Mouse (Mus musculus) cortical plate, adult 2 months (tissue): ENCODE data around the gene Cyp1a2.

Experiments
- CTCF ChIP-seq: fragments of 200-500 bp; IDR thresholded peaks from 2 replicates; pipeline ENCODE4 v1.5.1; 2011; ENCODE audit warnings: mild to moderate bottlenecking, control low read depth, low read length; ENCODE audit not compliant: insufficient read depth; ENCODE audit errors: extremely low read depth
- POLR2A ChIP-seq: fragments of 200-500 bp; IDR thresholded peaks from 2 replicates; pipeline ENCODE4 v1.6.1; 2011; ENCODE audit warnings: mild to moderate bottlenecking, low read length, control low read depth; ENCODE audit not compliant: insufficient read depth; ENCODE audit errors: extremely low read depth

DNA sequence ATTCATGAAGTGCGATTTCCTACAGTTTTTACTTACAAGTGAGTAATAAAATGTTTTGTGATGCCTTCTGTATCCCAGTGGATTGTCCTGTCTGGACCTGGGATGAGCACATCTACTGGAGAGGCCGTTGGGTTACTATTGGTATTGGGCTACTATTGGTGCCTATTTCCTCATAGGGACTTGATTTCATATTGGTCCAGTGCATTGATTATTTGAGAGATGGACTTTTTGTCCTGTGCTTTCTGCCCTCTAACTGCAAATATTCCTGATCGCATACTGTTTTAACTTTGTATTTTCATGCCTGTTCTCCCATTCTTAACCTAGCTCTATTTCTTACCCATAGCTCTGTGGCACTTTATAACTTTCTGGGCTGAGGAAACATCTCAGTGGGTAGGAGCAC is 41.2 kb upstream of the Cyp1a2 start:
- TF ChIP-seq CTCF: no peak
- TF ChIP-seq POLR2A: no peak
